Mouse (Mus musculus): ENCODE data around the gene Csrp2. TPM values are rescaled to one million over a fixed set of nuclear protein-coding genes. Genes with fewer than 3 reads are reported as not detected.

Gene Csrp2
- polyA plus RNA-seq, 1 experiment from 2014 or later: 273 TPM

GRCm38 (mm10) chr10:110916666-110917344 is 2.8 kb upstream of the Csrp2 start:
- H3K27ac ChIP-seq: no peak overlapping the region
- H3K9me3 ChIP-seq: no peaks in the 10 kb centered on the region
- 76% methylated on average over 11 of the region's 11 CpGs for whole genome bisulfite sequencing
- H3K4me1 ChIP-seq (replicated peaks): peaks cover 9% of the 10 kb centered on the region
- no peaks in the 10 kb centered on the region for H3K27me3 ChIP-seq (replicated peaks)
- no peak overlapping the region for H3K4me2 ChIP-seq (replicated peaks)
- H3K4me3 ChIP-seq (replicated peaks): no peak overlapping the region
- H3K9ac ChIP-seq: no peak overlapping the region
- H3K36me3 ChIP-seq: no peaks in the 10 kb centered on the region
- no peak for ATAC-seq

DNA sequence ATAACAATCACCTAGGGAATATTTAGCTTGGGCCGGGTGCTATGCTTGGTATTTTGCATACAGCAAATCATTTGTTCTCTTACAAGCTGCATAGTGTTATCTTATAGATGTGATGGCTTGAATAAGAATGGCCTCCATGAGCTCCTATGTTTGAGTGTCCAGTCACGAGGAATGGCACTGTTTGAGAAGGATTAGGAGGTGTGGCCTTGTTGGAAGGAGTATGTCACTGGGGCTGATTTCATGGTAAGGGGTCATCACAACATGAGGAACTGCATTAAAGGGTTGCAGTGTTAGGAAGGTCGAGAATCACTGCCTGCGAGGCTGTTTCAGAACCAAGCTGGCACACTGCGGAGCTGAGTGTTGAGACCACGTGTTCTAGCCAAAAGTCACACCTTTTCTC is 2.1 kb upstream of the Csrp2 start:
- no peaks in the 10 kb centered on the region for H3K36me3 ChIP-seq

GRCm38 (mm10) chr10:110918414-110919391 is 886 bp upstream of the Csrp2 start:
- Histone ChIP-seq H3K4me3 (replicated peaks) (peak overlapping the region; percentile 65), H3K9ac (0 out of 2 replicates have a peak overlapping the region, but pooled peaks have one; percentile 84), H3K4me2 (replicated peaks) (peak overlapping the region; percentile 84), H3K36me3 (no peaks in the 10 kb centered on the region), H3K27ac (peak overlapping the region; percentile 98), H3K27me3 (replicated peaks) (no peaks in the 10 kb centered on the region), H3K9me3 (no peaks in the 10 kb centered on the region), H3K4me1 (replicated peaks) (peaks cover 12% of the 10 kb centered on the region)
- no peak for ATAC-seq
- WGBS: 17% methylated on average over 26 of the region's 26 CpGs

More for the DNA sequence above, 2.1 kb upstream of the Csrp2 start:
- Histone ChIP-seq H3K27ac (no peak overlapping the region), H3K4me1 (replicated peaks) (peaks cover 9% of the 10 kb centered on the region), H3K4me3 (replicated peaks) (no peak overlapping the region), H3K4me2 (replicated peaks) (no peak overlapping the region), H3K9me3 (no peaks in the 10 kb centered on the region), H3K9ac (no peak overlapping the region), H3K27me3 (replicated peaks) (no peaks in the 10 kb centered on the region)
- 94% methylated on average over 6 of the region's 6 CpGs for WGBS
- no peak for ATAC-seq

DNA sequence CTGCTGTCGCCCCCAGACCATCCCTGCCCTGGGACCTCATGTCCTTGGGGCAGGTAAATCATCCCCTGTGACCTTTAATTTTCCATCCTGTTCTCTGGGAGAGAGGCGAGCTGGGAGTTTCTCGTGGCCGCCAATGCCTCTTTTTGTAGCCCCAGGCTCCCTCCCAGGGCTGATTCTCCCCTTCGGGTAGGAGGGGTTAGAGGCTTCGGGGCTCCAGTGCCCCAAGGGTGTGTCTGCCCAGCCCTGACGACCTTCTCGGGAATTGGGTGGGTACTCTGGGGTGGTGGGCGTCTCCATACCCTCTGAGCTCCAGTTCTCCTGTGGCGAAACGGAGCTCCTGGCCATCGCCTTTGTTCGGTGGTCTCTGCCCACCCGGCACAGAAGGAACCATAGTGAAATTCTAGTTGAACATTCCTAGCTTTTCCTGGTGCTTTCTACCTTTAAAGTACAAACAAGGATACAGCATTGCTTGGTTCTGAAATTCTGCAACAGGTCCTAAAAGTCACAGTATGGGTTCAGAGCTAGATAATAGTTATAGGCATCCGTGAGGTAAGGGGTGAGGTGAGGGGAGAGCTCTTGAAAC is 870 bp downstream of the Csrp2 start:
- peak overlapping the region; percentile 65 for H3K4me3 ChIP-seq (replicated peaks)
- peak; percentile 51 for ATAC-seq
- no peaks in the 10 kb centered on the region for H3K36me3 ChIP-seq
- peak overlapping the region; percentile 98 for H3K27ac ChIP-seq
- peaks cover 19% of the 10 kb centered on the region for H3K4me1 ChIP-seq (replicated peaks)
- peak overlapping the region; percentile 84 for H3K4me2 ChIP-seq (replicated peaks)
- peak overlapping the region; percentile 84 for H3K9ac ChIP-seq
- WGBS: under 1% methylated on average over 15 of the region's 15 CpGs
- no peaks in the 10 kb centered on the region for H3K27me3 ChIP-seq (replicated peaks)
- no peaks in the 10 kb centered on the region for H3K9me3 ChIP-seq

- peak; percentile 55 for ATAC-seq
- peak overlapping the region; percentile 65 for H3K4me3 ChIP-seq (replicated peaks)
- no peaks in the 10 kb centered on the region for H3K36me3 ChIP-seq
- peak overlapping the region; percentile 23 for H3K27ac ChIP-seq
- H3K27me3 ChIP-seq (replicated peaks): no peaks in the 10 kb centered on the region
- no peak overlapping the region for H3K9ac ChIP-seq
- 29% methylated on average over 3 of the region's 3 CpGs for WGBS
- peak overlapping the region; percentile 84 for H3K4me2 ChIP-seq (replicated peaks)
- peaks cover 34% of the 10 kb centered on the region for H3K4me1 ChIP-seq (replicated peaks)
- no peaks in the 10 kb centered on the region for H3K9me3 ChIP-seq
Observed at GRCm38 (mm10) chr10:110921890-110922289, 2.3 kb downstream of the Csrp2 start.

GRCm38 (mm10) chr10:110922612-110923011 is 3.0 kb downstream of the Csrp2 start:
- WGBS: 51% methylated on average over 9 of the region's 9 CpGs
- H3K4me1 ChIP-seq (replicated peaks): peaks cover 40% of the 10 kb centered on the region
- H3K27ac ChIP-seq: peak overlapping the region; percentile 23
- peak overlapping the region; percentile 65; the same call in 1 of the 2 replicates for H3K4me3 ChIP-seq (replicated peaks)
- no peaks in the 10 kb centered on the region for H3K27me3 ChIP-seq (replicated peaks)
- H3K36me3 ChIP-seq: no peaks in the 10 kb centered on the region
- peak; percentile 13; the same call in 1 of the 2 replicates for ATAC-seq
- H3K9ac ChIP-seq: no peak overlapping the region
- H3K4me2 ChIP-seq (replicated peaks): peak overlapping the region; percentile 84
- H3K9me3 ChIP-seq: no peaks in the 10 kb centered on the region

DNA sequence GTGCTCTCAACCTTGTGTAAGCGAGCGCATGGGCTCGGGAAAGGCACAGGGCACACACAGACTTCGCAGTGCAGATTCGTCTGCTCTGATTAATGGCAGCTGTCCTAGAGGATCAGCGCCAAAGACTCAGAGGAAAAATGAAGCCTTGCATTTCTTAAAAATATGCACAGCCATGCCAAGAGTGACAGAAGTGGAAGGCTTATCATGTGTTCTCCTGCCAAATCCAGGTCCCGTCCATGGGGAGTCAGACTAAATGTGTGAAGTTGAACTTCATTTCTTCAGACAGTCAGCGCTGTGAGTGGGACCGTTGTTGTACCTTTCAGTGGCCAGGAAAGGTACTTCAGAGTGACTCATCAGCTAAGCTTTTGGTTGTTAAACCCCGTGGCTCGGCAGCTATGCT is 7.9 kb downstream of the Csrp2 start:
- no peaks in the 10 kb centered on the region for H3K27me3 ChIP-seq (replicated peaks)
- H3K4me2 ChIP-seq (replicated peaks): no peak overlapping the region; the same call in 1 of the 2 replicates
- WGBS: 20% methylated on average over 11 of the region's 11 CpGs
- H3K9ac ChIP-seq: no peak overlapping the region
- peak; percentile 65 for ATAC-seq
- H3K9me3 ChIP-seq: no peaks in the 10 kb centered on the region
- no peaks in the 10 kb centered on the region for H3K36me3 ChIP-seq
- peaks cover 53% of the 10 kb centered on the region for H3K4me1 ChIP-seq (replicated peaks)
- H3K4me3 ChIP-seq (replicated peaks): no peak overlapping the region
- H3K27ac ChIP-seq: peak overlapping the region; percentile 52; the same call in 1 of the 2 replicates

DNA sequence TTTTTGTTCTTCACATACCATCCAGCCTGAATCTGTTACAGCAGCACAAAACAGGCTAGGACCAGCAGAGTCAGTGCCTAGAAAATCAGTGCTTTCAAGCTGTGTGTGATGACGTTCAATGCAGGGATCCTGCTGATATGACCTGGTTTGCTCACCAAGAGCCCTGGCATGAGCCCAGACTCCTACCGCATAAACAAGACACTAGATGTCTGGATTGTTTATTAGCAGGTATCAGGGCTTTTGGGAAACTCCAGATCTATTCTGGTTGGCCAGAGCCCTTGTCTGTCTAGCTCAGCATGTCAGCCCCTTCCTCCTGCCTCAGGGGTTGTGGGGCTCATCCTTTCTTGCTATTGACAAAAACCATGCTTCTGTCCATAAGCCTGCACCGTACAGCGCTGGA is 10.2 kb downstream of the Csrp2 start:
- Histone ChIP-seq H3K9ac (no peak overlapping the region), H3K4me1 (replicated peaks) (peaks cover 48% of the 10 kb centered on the region), H3K27me3 (replicated peaks) (no peaks in the 10 kb centered on the region), H3K4me2 (replicated peaks) (no peak overlapping the region), H3K27ac (0 out of 2 replicates have a peak overlapping the region, but pooled peaks have one; percentile 14), H3K4me3 (replicated peaks) (no peak overlapping the region), H3K36me3 (no peaks in the 10 kb centered on the region), H3K9me3 (no peaks in the 10 kb centered on the region)
- 33% methylated on average over 4 of the region's 4 CpGs for WGBS
- ATAC-seq: no peak

DNA sequence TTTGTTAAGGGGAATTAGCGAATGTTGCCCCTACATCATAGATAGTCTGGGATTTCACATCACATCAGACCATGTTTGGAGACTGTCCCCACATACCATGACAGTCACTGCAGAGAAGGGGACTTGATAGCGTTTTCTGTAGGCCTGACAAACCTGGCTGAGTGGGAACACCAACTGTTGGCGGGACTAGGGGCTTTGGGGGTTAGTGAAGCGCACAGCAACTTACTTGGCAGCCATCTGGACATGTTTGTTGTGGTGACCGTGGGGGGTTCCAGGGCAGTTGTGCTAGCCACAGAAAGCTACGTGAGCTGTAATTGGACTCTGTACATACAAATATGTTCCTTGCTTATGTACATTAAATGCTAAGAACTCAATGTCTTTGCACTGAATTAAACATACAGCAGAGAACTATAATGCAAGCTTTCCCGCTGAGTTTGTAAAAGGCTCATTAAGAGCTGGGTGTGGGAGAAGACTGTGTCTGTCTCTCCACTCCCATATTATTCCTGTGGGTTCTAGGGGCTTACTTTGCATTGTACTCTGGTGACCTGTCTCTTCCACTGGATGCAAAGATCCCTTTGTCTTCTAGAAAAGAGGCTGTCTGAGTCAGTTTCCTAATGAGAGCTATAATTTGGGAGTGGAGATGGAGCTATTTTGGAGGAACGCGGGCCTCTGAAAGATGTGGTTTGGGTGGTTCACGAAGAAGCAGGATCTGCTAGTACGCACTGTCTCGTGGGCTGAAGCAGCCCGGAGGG is 11.7 kb downstream of the Csrp2 start:
- no peaks in the 10 kb centered on the region for H3K27me3 ChIP-seq (replicated peaks)
- WGBS: 70% methylated on average over 13 of the region's 13 CpGs
- H3K9ac ChIP-seq: no peak overlapping the region
- no peak overlapping the region for H3K27ac ChIP-seq
- no peak overlapping the region for H3K4me3 ChIP-seq (replicated peaks)
- peak overlapping the region; percentile 15; the same call in 1 of the 2 replicates for H3K4me2 ChIP-seq (replicated peaks)
- H3K9me3 ChIP-seq: no peaks in the 10 kb centered on the region
- no peak for ATAC-seq
- no peaks in the 10 kb centered on the region for H3K36me3 ChIP-seq
- peaks cover 34% of the 10 kb centered on the region for H3K4me1 ChIP-seq (replicated peaks)

DNA sequence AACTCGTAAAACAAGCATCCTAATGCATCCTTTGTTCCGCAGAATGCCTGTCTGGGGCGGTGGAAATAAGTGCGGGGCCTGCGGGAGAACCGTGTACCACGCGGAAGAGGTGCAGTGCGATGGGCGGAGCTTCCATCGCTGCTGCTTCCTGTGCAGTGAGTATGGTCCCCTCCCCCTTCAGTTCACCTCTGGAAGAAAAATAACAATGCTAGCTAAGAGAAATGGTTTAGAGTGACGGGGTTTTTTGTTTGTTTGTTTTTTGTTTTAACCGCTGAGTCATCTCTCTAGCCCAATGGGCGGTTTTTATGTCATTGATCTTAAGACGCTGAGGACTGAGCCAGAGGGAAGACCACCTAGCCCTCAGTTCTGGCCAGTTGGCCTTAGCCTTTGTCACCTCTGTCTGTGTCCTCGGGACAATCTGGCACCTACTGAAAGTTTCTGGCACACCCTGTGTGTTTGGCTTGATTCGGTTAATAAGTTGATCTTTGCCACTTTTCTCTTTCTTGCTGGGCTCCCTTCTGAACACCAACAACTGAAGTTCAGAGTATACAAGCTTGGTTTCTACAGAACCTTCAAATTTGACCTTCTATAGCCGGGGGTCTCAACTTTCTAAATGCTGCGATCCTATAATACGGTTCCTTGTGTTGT is 12.4 kb downstream of the Csrp2 start:
- Histone ChIP-seq H3K4me3 (replicated peaks) (no peak overlapping the region), H3K4me2 (replicated peaks) (peak overlapping the region; percentile 15; the same call in 1 of the 2 replicates), H3K9ac (no peak overlapping the region), H3K27ac (no peak overlapping the region), H3K27me3 (replicated peaks) (no peaks in the 10 kb centered on the region), H3K9me3 (no peaks in the 10 kb centered on the region), H3K4me1 (replicated peaks) (peaks cover 27% of the 10 kb centered on the region), H3K36me3 (no peaks in the 10 kb centered on the region)
- 61% methylated on average over 20 of the region's 20 CpGs for WGBS
- no peak for ATAC-seq

- no peak for ATAC-seq
- 75% methylated on average over 5 of the region's 5 CpGs for WGBS
- H3K36me3 ChIP-seq: peaks cover 4% of the 10 kb centered on the region; the same call in 1 of the 2 replicates
- no peak overlapping the region for H3K27ac ChIP-seq
- no peaks in the 10 kb centered on the region for H3K9me3 ChIP-seq
- no peak overlapping the region for H3K4me2 ChIP-seq (replicated peaks)
- no peak overlapping the region for H3K4me3 ChIP-seq (replicated peaks)
- H3K4me1 ChIP-seq (replicated peaks): peaks cover 14% of the 10 kb centered on the region
- no peaks in the 10 kb centered on the region for H3K27me3 ChIP-seq (replicated peaks)
- H3K9ac ChIP-seq: no peak overlapping the region
Observed at GRCm38 (mm10) chr10:110933584-110933983, 14.0 kb downstream of the Csrp2 start.

All from intestine, embryonic 15.5 days (tissue).